Mouse (Mus musculus): ENCODE measurements at regions not wholly inside any gene's neighbourhood (a gene's known extent, or its start where the extent isn't known, plus 50 kb on each side); places are given as distances from the start of the nearest gene placed in this dataset.

DNA sequence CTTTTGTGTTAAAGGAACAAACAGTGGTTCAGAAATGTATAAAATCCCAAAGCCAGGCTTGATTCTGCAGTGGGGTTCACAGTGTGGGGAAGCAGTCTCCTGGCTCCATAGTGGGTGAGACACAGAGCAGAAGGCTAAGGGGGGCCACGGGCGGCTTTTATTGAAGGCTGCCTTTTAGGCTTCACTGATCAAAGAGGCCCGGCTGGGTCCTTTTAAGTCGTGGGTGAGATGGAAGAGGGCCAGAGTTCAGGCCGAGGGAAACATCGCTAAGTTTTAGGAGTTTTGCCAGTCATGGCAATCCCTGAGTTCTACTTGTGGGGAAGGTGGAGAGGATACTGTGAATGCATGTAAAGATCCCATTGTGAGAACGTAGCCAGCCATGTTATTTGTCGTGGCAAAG lies 100.2 kb upstream of the Cxcr4 start:
- ATAC-seq (replicated peaks; ENCODE audit: low FRiP score, poor library complexity, severe bottlenecking) = no peak

DNA sequence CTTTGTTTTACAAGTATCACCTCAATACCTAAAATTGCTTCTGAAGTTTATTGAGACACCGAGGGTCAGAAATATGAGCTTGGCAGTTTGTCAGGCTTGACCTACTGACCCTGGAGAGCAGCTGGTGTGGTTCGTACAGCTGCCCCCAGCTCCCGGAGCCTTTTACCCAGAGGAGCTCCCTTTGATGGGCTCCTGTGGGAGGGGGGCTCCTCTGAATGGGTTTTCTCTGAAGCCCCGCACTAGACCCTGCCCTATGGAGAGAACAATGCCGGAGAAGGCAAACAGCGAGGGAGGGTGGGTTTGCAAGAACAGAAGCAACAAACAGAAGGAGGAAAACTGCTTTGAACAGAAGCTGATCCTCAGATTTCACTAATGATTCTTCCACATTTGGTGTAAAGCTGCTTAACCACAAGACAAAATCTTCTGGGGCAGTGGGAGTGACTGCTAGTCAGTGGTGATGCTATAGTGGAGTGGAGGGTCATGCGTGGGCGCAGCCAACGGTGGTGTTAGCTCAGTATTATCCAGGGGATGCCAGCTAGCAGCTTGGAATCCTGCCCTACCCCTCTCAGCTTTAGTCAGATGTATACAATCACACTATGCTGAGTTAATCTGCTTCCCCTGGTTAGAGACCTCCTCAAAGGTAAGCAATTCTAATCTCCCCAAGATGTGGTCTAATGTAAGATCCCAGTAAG lies 95.3 kb upstream of the Cxcr4 start:
- ATAC-seq (replicated peaks; ENCODE audit: low FRiP score, poor library complexity, severe bottlenecking) = no peak

GRCm38 (mm10) chr1:128685467-128686137 lies 93.5 kb upstream of the Cxcr4 start:
- no peak for ATAC-seq (replicated peaks; ENCODE audit: low FRiP score, poor library complexity, severe bottlenecking)

DNA sequence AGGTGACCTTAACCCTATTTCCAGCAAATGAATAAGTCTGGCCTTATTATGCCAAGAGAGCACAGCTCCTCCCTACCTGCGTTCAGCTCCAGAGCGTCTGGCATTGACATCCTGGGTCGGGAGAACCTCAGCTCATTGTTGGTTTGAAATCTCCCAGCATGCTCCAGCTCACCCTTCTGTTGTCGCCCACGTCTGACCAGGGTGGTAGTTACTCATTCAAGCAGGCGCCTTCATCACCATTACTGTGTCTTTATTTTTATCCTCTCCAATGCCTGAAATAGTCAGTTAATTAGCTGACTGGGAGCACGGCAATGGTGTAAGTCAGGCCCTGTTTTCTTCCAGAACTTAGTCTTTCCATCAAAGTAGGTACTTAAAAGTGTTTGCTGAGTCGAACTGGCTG lies 90.8 kb upstream of the Cxcr4 start:
- ATAC-seq (replicated peaks; ENCODE audit: low FRiP score, poor library complexity, severe bottlenecking) = no peak

DNA sequence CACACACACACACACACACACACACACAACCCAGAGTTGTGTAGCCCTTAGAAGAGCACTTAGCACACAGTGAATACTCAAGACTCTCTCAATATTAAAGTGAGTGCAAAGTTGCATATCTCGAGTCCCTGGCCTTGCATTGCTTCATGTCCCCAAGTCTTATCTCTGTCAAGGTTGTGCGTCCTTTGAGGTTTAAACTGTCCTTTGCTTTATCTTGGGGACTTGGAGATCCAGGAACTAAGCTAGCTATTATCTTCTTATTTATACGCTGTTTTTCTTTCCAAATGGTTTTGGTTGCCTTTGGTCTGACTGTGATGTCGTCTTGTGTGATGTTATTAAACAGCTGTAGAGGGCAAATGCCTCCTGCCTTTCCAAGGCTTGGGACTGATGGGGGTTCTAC lies 89.2 kb upstream of the Cxcr4 start:
- ATAC-seq (replicated peaks; ENCODE audit: low FRiP score, poor library complexity, severe bottlenecking) = no peak

DNA sequence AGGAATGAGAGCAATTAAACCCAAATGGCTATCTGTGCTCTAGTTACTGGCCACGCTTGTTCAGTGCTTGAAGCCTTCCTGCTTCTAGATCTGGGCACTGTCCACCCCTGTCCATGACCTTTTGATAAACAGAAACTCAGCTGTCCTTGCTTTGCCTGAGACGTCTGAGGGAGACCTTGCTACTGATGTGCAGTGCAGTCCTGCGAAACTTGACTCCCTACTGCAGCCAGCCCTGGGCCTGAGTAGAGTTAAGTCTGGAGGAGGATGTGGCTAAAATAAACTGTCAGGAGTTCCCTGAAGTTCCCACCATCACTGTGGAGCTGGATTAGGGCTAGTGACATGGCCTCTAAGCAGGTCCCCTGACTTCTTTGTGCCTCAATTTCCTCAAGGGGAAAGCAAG lies 88.4 kb upstream of the Cxcr4 start:
- ATAC-seq (replicated peaks; ENCODE audit: low FRiP score, poor library complexity, severe bottlenecking) = no peak

DNA sequence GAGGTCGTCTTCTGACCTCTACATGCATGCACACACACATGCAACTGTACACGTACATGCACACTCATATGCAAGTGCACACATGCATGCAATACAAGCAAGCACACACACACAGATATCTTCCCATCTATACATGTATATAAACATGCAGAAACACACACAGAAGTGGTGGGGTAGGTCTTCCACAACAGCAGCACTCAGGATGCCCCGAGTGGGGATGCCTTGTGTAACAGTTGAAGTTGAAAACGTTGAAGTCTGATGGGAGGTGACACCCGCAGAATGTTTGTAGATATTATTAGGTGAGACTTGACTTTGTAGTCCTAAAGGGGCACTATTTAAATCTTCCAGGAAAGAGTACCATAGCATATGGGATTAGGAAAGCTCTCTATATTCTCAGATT lies 87.9 kb upstream of the Cxcr4 start:
- ATAC-seq (replicated peaks; ENCODE audit: low FRiP score, poor library complexity, severe bottlenecking) = no peak

- ATAC-seq (replicated peaks; ENCODE audit: low FRiP score, poor library complexity, severe bottlenecking) = no peak
Measured at GRCm38 (mm10) chr1:128679005-128679980, 87.2 kb upstream of the Cxcr4 start.

- ATAC-seq (replicated peaks; ENCODE audit: low FRiP score, poor library complexity, severe bottlenecking) = no peak
Measured at GRCm38 (mm10) chr1:128675538-128675937, 83.4 kb upstream of the Cxcr4 start.

DNA sequence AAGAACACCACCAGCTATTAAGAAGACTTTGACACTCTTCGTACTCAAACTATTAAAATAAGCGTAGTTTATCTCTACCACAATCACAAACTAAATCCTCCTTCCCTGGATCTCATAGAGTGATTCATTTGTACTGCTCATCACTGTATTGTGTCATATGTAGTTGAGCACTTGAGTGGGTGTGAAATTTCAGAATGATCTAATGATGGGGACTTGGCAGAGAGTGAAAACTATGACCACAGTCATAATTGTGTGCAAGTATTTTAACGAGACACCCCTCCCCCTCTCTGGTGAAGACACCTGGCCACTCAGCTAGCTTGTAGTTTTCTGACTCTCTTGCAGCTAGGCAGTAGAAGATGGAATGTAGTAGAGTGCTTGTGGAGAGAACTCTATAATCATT lies 80.2 kb upstream of the Cxcr4 start:
- ATAC-seq (replicated peaks; ENCODE audit: low FRiP score, poor library complexity, severe bottlenecking) = no peak

DNA sequence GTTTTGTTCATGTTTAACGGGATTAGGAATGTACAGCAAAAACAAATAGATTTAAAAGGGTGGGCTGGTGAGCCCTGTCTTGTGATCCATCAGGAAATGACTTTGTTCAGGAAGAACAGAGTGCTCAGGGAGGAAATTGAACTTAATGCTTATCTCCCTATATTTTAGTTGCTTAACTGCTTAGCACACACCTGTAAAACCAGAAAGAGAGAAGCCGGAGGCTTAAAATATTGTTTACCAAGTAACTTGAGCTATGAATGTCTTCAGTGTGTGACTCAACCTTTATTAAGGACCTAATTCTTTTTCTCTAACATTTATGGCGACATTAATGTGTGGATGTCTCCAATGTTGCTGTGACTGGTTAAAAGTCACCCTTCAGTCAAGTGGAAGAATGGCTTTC lies 79.4 kb upstream of the Cxcr4 start:
- no peak for ATAC-seq (replicated peaks; ENCODE audit: low FRiP score, poor library complexity, severe bottlenecking)

DNA sequence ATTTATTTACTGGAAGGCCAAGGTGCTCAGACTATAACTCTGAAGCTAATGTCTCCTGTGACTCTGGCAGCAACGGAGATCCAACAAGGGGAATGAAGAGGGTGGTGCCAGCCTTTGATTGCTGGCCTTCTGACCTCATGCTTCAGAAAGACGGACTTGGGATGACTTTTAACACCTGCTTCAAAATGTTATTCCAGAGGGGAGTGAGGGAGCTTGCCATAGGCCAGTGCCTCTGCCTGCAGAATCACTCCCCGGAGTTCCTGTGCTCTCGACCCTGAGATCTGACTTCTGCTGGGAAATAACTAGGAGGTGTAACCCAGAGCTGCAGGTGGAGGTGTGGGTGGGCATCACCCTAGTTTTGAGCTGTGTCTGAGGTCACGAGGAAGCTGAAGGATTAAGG lies 78.9 kb upstream of the Cxcr4 start:
- ATAC-seq (replicated peaks; ENCODE audit: low FRiP score, poor library complexity, severe bottlenecking) = no peak

- no peak for ATAC-seq (replicated peaks; ENCODE audit: low FRiP score, poor library complexity, severe bottlenecking)
Measured at GRCm38 (mm10) chr1:128669241-128669666, 77.2 kb upstream of the Cxcr4 start.

GRCm38 (mm10) chr1:128668718-128669117 lies 76.6 kb upstream of the Cxcr4 start:
- no peak for ATAC-seq (replicated peaks; ENCODE audit: low FRiP score, poor library complexity, severe bottlenecking)

- ATAC-seq (replicated peaks; ENCODE audit: low FRiP score, poor library complexity, severe bottlenecking) = no peak
Measured at GRCm38 (mm10) chr1:128667121-128667762, 75.1 kb upstream of the Cxcr4 start.

GRCm38 (mm10) chr1:128663207-128663606 lies 71.1 kb upstream of the Cxcr4 start:
- ATAC-seq (replicated peaks; ENCODE audit: low FRiP score, poor library complexity, severe bottlenecking) = no peak

- ATAC-seq (replicated peaks; ENCODE audit: low FRiP score, poor library complexity, severe bottlenecking) = no peak
Measured at GRCm38 (mm10) chr1:128659857-128660256, 67.8 kb upstream of the Cxcr4 start.

DNA sequence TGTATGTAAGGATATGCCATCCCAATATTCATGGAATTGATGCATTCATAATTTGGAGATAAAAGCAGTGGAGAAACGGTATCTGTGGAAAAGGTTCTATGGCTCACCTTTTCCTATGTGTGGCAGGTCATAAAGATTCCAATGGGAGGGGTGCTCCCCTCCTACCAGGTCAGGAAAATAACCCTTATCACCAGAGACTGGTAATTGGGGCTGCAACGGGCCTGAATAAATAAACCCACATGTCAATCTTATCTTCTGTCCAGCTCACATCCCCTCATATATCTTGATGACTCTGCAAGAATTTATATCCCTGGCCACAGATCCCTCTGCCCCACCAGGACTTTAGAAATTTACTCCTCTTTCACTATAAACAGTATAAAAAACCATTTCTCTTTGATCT lies 66.7 kb upstream of the Cxcr4 start:
- ATAC-seq (replicated peaks; ENCODE audit: low FRiP score, poor library complexity, severe bottlenecking) = no peak

DNA sequence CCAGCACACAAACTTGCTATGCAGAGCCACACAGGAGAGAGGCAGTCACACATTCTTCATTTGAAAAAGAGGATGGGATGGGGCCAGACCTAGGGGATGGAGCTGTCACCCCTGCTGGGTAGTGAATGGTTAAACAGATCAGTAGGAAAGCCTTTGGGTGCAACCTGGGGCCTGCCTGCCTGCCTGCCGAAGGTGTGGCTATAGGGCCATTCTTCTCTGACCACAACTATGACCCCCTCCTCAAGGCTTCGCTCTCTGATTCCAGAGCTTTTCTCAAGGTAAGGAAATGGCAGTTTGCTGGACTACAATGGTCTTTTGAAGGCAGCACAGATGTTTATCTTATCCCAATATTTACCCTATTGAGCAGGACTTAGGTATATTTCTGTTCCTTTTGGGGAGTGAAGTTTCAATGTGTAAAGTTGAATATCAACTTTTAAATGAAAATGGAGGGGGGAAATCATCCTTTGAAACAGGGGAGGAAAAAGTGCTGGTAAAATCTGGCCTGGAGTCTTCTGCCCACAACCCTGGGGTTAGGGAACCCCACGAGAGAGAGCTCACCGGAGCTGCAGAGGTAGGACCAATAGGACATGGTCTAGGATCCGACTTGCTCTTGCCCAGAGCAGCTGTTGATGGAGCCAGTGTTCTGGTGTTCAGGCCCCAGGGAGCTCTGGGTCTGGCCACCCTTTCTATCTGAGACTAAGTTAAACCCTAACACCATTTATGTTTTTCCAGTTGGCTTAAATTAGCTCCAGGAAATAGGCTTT lies 62.2 kb upstream of the Cxcr4 start:
- ATAC-seq (replicated peaks; ENCODE audit: low FRiP score, poor library complexity, severe bottlenecking) = no peak

Measured in erythroblast, adult 5-6 weeks (primary cell).